Mouse (Mus musculus) hindbrain, embryonic 15.5 days (tissue): Measurements from ENCODE around the gene Fndc3c1. TPM values are rescaled to one million over a fixed set of nuclear protein-coding genes. Genes with fewer than 3 reads are reported as not detected.
"Not testable (repeated sequence)": the region's sequence is repeated elsewhere in the genome, so short reads cannot be mapped to it uniquely, and the experiment has no call there.

ENCODE experiments used
- ATAC-seq: fragments of 200-750 bp; cut with Nextera tagmentation; 2 replicates; pipeline ENCODE4 v1.8.0; 2017; ENCODE audit warnings: low read depth, moderate number of reproducible peaks, moderate TSS enrichment; ENCODE audit not compliant: low FRiP score
- H3K27ac ChIP-seq: fragments of 300-500 bp; sonication (generic); replicated peaks from 2 replicates; pipeline ENCODE4 v1.5.1; 2015; ENCODE audit warnings: mild to moderate bottlenecking, inconsistent platforms
- H3K27me3 ChIP-seq: fragments of 300-500 bp; sonication (generic); 2 replicates; pipeline ENCODE4 v1.6.1; 2015; ENCODE audit warnings: control low read depth, inconsistent platforms
- H3K36me3 ChIP-seq: fragments of 300-500 bp; sonication (generic); 2 replicates; pipeline ENCODE4 v1.6.1; 2015; ENCODE audit warnings: control low read depth, inconsistent platforms
- H3K4me1 ChIP-seq: fragments of 300-500 bp; sonication (generic); replicated peaks from 2 replicates; pipeline ENCODE4 v1.6.1; 2015; ENCODE audit warnings: control low read depth, inconsistent platforms
- H3K4me2 ChIP-seq: fragments of 300-500 bp; sonication (generic); 2 replicates; pipeline ENCODE4 v1.6.1; 2015; ENCODE audit warnings: moderate library complexity, mild to moderate bottlenecking, inconsistent platforms
- H3K4me3 ChIP-seq: fragments of 300-500 bp; sonication (generic); 2 replicates; pipeline ENCODE4 v1.5.1; 2015; ENCODE audit warnings: mild to moderate bottlenecking, inconsistent platforms
- H3K9ac ChIP-seq: fragments of 300-500 bp; sonication (generic); 2 replicates; pipeline ENCODE4 v1.6.1; 2015; ENCODE audit warnings: inconsistent platforms
- H3K9me3 ChIP-seq: fragments of 300-500 bp; sonication (generic); 2 replicates; pipeline ENCODE4 v1.6.1; 2016; ENCODE audit warnings: control low read depth, inconsistent platforms
- WGBS: fragments of 180-500 bp; shearing (Covaris S2); methylation state at CpG from one replicate; pipeline ENCODE4 v1.1.7; 2015; 5-methylcytosine and 5-hydroxymethylcytosine counted together
- microRNA-seq: library from miRNA; unstranded; fragments of <30 nt; microRNA quantifications from one replicate; pipeline ENCODE4, GENCODE M21; 2016
- polyA plus RNA-seq: library from polyadenylated mRNA; unstranded; fragments of >200 nt; fragmentation: Nextera tagmentation; extraction: Ambion mirVana; gene quantifications from 2 replicates; pipeline ENCODE4 v1.2.1, GENCODE M21; 2015

The Fndc3c1 gene
- polyA plus RNA-seq, result 0.09 and 0.25 TPM in 2 replicates

- WGBS, result 16% methylated on average over 17 of the region's 39 CpGs
- H3K27me3 ChIP-seq, result peaks cover 26% of the 10 kb centered on the region
- peak; percentile 71; the same call in 1 of the 2 replicates for ATAC-seq
Observed at GRCm38 (mm10) chrX:106485101-106485651, at the start of gene Fndc3c1. TSS of gene Fndc3c1 (minus strand) at chrX:106485401.

GRCm38 (mm10) chrX:106486451-106486850 lies 1.2 kb upstream of the Fndc3c1 start:
- peaks cover 26% of the 10 kb centered on the region for H3K27me3 ChIP-seq
- no peak overlapping the region for H3K27ac ChIP-seq
- ATAC-seq, result no peak
- no peak overlapping the region for H3K4me3 ChIP-seq
- H3K4me2 ChIP-seq, result no peak overlapping the region
- 38% methylated on average over 10 of the region's 10 CpGs for WGBS
- H3K9me3 ChIP-seq, result no peaks in the 10 kb centered on the region
- no peak overlapping the region for H3K9ac ChIP-seq
- no peaks in the 10 kb centered on the region for H3K36me3 ChIP-seq
- 0 out of 2 replicates have a peak, but pooled peaks cover 10% of the 10 kb centered on the region for H3K4me1 ChIP-seq

More at GRCm38 (mm10) chrX:106485101-106485651, at the start of gene Fndc3c1:
- Histone ChIP-seq H3K4me3 (peak within 1 kb of the TSS; percentile 37), H3K9ac (no peak within 1 kb of the TSS), H3K4me2 (peak within 1 kb of the TSS; percentile 60), H3K9me3 (no peaks in the 10 kb centered on the region), H3K27ac (no peak within 1 kb of the TSS), H3K4me1 (0 out of 2 replicates have a peak, but pooled peaks cover 10% of the 10 kb centered on the region), H3K36me3 (no peaks in the 10 kb centered on the region)

GRCm38 (mm10) chrX:106485671-106486070 lies 470 bp upstream of the Fndc3c1 start:
- Histone ChIP-seq H3K4me2 (peak overlapping the region; percentile 60), H3K9me3 (no peaks in the 10 kb centered on the region), H3K27me3 (peaks cover 26% of the 10 kb centered on the region), H3K4me3 (peak overlapping the region; percentile 37), H3K9ac (no peak overlapping the region), H3K27ac (no peak overlapping the region), H3K36me3 (no peaks in the 10 kb centered on the region), H3K4me1 (0 out of 2 replicates have a peak, but pooled peaks cover 10% of the 10 kb centered on the region)
- 14% methylated on average over 13 of the region's 13 CpGs for WGBS
- no peak; the same call in 1 of the 2 replicates for ATAC-seq

GRCm38 (mm10) chrX:106479891-106480290 lies 5.3 kb downstream of the Fndc3c1 start:
- not testable (repeated sequence) for ATAC-seq, H3K4me3 ChIP-seq, H3K27ac ChIP-seq, H3K4me1 ChIP-seq, H3K9me3 ChIP-seq, H3K27me3 ChIP-seq, H3K4me2 ChIP-seq, H3K36me3 ChIP-seq, H3K9ac ChIP-seq
- WGBS, result 48% methylated on average over 2 of the region's 2 CpGs

GRCm38 (mm10) chrX:106385304-106385703 lies 99.9 kb downstream of the Fndc3c1 start:
- no peaks in the 10 kb centered on the region for H3K4me1 ChIP-seq
- no peaks in the 10 kb centered on the region for H3K36me3 ChIP-seq
- no peak overlapping the region for H3K27ac ChIP-seq
- no peak overlapping the region for H3K4me3 ChIP-seq
- H3K9ac ChIP-seq, result no peak overlapping the region
- no peaks in the 10 kb centered on the region for H3K9me3 ChIP-seq
- no peaks in the 10 kb centered on the region for H3K27me3 ChIP-seq
- no peak for ATAC-seq
- no peak overlapping the region for H3K4me2 ChIP-seq

GRCm38 (mm10) chrX:106380608-106381007 lies 104.6 kb downstream of the Fndc3c1 start:
- Histone ChIP-seq H3K4me1 (no peaks in the 10 kb centered on the region), H3K27me3 (no peaks in the 10 kb centered on the region), H3K36me3 (no peaks in the 10 kb centered on the region), H3K9me3 (no peaks in the 10 kb centered on the region), H3K4me3 (no peak overlapping the region), H3K4me2 (no peak overlapping the region), H3K9ac (no peak overlapping the region), H3K27ac (no peak overlapping the region)
- no peak for ATAC-seq

Small RNA genes lying within 50 kb of the gene (microRNA-seq; reads per million reads assigned to microRNA genes)
- not detected for gene Gm27428

Other genes starting within 250 kb of the Fndc3c1 start
- not detected in 2 replicates for gene Fnd3c2, start 230.0 kb downstream of the Fndc3c1 start, polyA plus RNA-seq
- 0.16 and 0.37 TPM in 2 replicates for gene Gm5127, start 97.8 kb upstream of the Fndc3c1 start, polyA plus RNA-seq
- 0.54 TPM in 2 replicates for gene Cysltr1, start 118.3 kb upstream of the Fndc3c1 start, polyA plus RNA-seq